Mouse (Mus musculus) olfactory bulb, adult 2 months (tissue): ENCODE results near the gene Mdga2. TPM values are rescaled to one million over a fixed set of nuclear protein-coding genes. Genes with fewer than 3 reads are reported as not detected.

ENCODE experiments used
- H3K27ac ChIP-seq: fragments of 200-500 bp; 2 replicates; pipeline ENCODE4 v1.5.1; 2012; ENCODE audit warnings: low read depth, low read length; ENCODE audit not compliant: insufficient read depth
- H3K4me1 ChIP-seq: fragments of 200-500 bp; 2 replicates; pipeline ENCODE4 v1.6.1; 2012; ENCODE audit warnings: low read length; ENCODE audit not compliant: control insufficient read depth, insufficient read depth
- H3K4me3 ChIP-seq: fragments of 200-500 bp; 2 replicates; pipeline ENCODE4 v1.5.1; 2012; ENCODE audit warnings: mild to moderate bottlenecking, low read depth, low read length, moderate library complexity; ENCODE audit not compliant: insufficient read depth
- CTCF ChIP-seq: fragments of 200-500 bp; IDR thresholded peaks from 2 replicates; pipeline ENCODE4 v1.5.1; 2012; ENCODE audit warnings: low read depth, mild to moderate bottlenecking, low read length, moderate library complexity; ENCODE audit not compliant: insufficient read depth
- POLR2A ChIP-seq: fragments of 200-500 bp; IDR thresholded peaks from 2 replicates; pipeline ENCODE4 v1.6.1; 2012; ENCODE audit warnings: mild to moderate bottlenecking, low read depth, low read length, moderate library complexity; ENCODE audit not compliant: insufficient read depth
- WGBS: fragments of 180-500 bp; shearing (Covaris S2); methylation state at CpG from one replicate; pipeline ENCODE4 v1.1.7; 2018; 5-methylcytosine and 5-hydroxymethylcytosine counted together
- polyA plus RNA-seq: library from polyadenylated mRNA; stranded (reverse); fragments of >200 nt; gene quantifications from 2 replicates; pipeline ENCODE4 v1.2.4, GENCODE M21; 2012; ENCODE audit warnings: low replicate concordance; ENCODE audit not compliant: missing spikeins, insufficient read depth, insufficient read length

The Mdga2 gene
- polyA plus RNA-seq, 1 experiment: not detected

DNA sequence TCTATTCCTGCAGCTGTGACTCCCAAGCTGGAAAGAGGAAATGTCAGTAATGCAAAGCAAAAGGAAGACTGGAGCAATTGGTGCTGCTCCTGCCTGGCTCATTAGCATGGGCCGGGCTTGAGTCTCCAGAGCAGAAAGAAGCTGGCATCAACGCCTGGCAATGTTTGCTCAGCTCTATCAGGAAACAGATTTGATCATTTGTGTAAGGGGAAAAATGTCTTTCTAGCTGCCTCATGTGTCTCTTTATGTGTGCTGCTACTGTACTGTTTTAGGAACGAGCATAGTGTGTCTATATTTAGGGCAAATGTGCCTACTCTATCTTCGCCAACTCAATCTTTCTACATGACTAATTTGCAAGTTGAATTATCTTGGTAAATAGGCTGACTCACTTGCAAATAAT lies 211.0 kb downstream of the Mdga2 start:
- 0 out of 2 replicates have a peak, but pooled peaks cover 2% of the 10 kb centered on the region for H3K4me1 ChIP-seq
- TF ChIP-seq CTCF (no peak), POLR2A (no peak)
- peak overlapping the region; percentile 60 for H3K27ac ChIP-seq
- WGBS: 15% methylated on average over 4 of the region's 4 CpGs
- H3K4me3 ChIP-seq: no peak overlapping the region

DNA sequence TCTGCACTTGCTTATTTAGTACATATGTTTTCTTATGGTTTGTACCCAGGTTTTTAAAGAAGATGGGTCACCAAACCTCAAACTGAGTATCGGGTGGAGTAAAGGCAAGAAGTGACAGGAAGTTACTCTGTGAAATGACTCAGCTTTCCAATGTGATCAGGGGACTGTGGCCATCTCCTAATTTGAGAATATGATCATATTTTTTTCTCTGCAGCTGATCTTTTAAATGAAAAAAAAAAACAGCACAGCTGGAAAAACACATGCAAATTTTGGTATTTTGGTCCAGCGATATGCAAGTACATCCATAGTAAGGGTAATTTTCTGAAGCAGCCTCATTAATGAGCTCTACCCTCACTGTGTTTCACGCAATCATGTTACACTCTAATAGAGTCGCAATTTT lies 212.0 kb downstream of the Mdga2 start:
- H3K27ac ChIP-seq: no peak overlapping the region
- 0 out of 2 replicates have a peak, but pooled peaks cover 2% of the 10 kb centered on the region for H3K4me1 ChIP-seq
- WGBS: 81% methylated on average over 4 of the region's 4 CpGs
- TF ChIP-seq CTCF (no peak), POLR2A (no peak)
- H3K4me3 ChIP-seq: no peak overlapping the region

DNA sequence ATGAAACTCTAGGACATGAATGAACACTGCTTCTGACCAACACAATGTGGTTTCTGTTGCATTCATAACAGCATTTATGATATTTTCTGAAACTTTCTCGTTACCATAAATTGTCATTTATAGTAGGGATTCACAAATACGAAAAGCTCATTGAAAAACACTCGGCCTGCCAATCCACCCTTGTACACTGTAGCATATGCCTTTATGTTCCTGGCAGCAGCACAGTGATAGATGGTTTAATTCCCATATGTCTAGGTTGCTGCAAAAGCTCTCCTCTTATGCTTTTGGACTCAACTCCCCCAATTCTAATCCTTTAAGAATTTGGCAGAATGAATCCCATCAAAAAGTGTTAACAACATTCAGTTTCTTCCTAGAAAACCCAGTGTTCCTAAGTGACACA lies 213.2 kb downstream of the Mdga2 start:
- TF ChIP-seq CTCF (no peak), POLR2A (no peak)
- H3K4me1 ChIP-seq: 0 out of 2 replicates have a peak, but pooled peaks cover 2% of the 10 kb centered on the region
- H3K27ac ChIP-seq: no peak overlapping the region
- no peak overlapping the region for H3K4me3 ChIP-seq
- 91% methylated on average over 3 of the region's 3 CpGs for WGBS

DNA sequence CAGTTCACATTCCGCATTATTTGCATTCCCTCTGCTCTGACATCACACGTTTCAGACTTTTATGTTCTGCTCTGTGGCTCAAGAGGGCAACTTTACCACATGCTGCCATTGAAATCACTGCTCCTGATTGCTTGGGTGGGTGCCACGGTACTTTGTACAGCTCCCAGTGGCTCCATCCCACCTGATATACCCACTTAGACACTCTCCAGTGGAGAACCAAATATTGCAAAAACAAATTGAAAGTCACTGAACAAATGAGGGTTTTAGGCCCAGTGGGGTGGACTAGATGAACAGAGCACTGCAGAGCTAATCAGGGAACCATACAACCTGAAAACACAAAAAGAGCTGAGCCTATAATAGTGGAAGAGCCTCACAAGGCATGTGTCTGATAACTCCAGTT lies 268.2 kb downstream of the Mdga2 start:
- Histone ChIP-seq H3K27ac (no peak overlapping the region), H3K4me3 (no peak overlapping the region), H3K4me1 (no peaks in the 10 kb centered on the region)
- WGBS: 82% methylated on average over 3 of the region's 3 CpGs
- TF ChIP-seq POLR2A (no peak), CTCF (no peak)

DNA sequence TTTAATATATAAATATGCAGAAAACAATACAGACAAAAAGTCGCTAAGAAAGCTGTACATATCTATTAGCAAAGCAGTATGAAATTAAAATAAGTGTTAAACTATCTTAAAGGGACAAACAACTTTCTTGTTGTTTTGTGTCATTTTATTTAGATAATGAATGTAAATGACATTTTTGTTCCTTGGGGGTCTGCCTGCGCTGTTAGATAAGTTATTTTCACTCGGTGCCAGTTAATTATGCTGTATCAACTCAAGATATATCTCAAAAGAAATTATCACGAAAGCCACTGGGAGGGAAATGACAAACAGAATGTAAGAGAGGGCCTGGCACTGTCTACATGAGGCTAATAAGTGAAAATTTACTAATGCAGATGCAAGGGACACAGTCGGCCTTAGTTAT lies 306.6 kb downstream of the Mdga2 start:
- H3K4me1 ChIP-seq: no peaks in the 10 kb centered on the region
- 85% methylated on average over 5 of the region's 5 CpGs for WGBS
- H3K4me3 ChIP-seq: no peak overlapping the region
- TF ChIP-seq POLR2A (no peak), CTCF (no peak)
- H3K27ac ChIP-seq: no peak overlapping the region

DNA sequence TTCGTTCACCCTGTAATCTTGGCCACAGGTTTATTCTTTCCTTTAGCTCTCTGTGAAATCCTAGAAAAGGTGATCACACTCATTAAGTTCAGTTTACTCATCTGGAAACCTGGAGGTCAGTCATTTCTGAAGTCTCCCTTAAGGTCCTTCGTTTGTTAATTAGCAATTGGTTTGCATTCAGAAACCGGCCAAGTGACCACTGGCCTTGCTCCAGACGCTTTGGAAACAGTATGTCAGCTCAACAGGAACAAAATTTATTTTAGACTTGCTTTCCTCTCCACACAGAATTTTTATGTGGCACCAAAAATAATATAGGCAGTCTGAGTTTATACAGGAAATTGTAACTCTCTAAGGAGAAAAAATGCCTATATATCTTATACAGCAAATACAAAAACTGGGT lies 323.0 kb downstream of the Mdga2 start:
- no peak overlapping the region for H3K27ac ChIP-seq
- no peak overlapping the region for H3K4me3 ChIP-seq
- 68% methylated on average over 4 of the region's 4 CpGs for WGBS
- no peaks in the 10 kb centered on the region for H3K4me1 ChIP-seq
- TF ChIP-seq POLR2A: no peak

DNA sequence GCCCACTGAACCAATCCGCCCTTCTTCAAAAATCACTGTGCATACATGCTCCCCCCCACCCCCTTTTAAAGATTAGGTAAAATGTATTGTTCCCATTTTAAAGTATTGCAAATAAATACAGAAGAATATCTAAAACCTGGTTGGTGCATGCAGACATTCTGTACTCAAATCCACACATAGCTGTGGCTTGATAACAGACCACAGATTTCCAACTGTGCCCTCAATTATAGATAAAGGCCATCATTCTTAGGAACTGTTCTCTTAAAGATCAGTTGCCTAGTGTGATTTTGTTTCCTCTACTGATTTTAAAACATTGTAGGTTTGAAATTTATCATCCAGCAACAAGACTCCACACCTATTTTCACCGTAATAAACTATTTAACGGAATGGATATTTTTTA lies 325.6 kb downstream of the Mdga2 start:
- WGBS: 93% methylated on average over 3 of the region's 3 CpGs

DNA sequence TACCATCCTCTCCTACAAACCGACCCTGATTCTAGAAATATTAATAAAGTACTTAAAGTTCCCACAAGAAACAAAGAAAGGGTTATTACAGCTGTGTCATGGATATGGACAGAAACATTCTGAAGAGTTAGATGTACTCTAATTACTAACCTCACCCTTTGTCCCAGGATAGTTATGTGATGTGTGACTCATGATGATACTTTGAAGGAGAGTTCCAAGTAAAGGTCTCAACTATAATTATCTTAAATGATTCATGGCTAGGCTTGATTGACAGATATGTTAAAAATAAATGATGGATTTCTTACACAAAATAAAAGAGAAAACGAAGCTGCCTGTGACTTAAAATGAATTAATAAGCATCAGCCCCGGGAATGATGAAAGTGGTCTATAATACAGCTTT lies 332.1 kb downstream of the Mdga2 start:
- Histone ChIP-seq H3K27ac (no peak overlapping the region), H3K4me1 (no peaks in the 10 kb centered on the region), H3K4me3 (no peak overlapping the region)
- WGBS: 80% methylated on average over 3 of the region's 3 CpGs
- TF ChIP-seq POLR2A (no peak), CTCF (no peak)

More for the DNA sequence above, 325.6 kb downstream of the Mdga2 start:
- Histone ChIP-seq H3K4me3 (no peak overlapping the region), H3K27ac (no peak overlapping the region), H3K4me1 (no peaks in the 10 kb centered on the region)
- TF ChIP-seq POLR2A (no peak), CTCF (no peak)

DNA sequence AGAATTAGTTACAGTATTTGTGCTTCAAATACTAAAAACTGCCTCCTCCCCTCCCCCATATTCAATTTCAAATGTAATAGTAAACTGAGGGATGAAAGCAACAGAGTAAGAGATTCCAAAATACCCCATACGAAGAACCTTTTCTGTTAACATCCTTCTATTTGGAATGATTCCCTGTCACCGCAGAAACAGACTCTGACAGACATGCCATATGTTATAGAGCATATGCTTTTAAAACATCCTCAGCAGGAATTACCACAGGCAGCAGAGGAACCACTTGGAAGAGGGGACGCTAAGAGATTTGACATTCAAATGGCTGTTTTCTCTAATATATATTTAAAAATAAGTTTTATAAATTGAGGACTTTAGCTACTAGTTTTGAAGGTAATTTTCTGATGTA lies 333.1 kb downstream of the Mdga2 start:
- H3K4me1 ChIP-seq: no peaks in the 10 kb centered on the region
- no peak overlapping the region for H3K4me3 ChIP-seq
- TF ChIP-seq POLR2A: no peak
- 89% methylated on average over 3 of the region's 3 CpGs for WGBS
- H3K27ac ChIP-seq: no peak overlapping the region

DNA sequence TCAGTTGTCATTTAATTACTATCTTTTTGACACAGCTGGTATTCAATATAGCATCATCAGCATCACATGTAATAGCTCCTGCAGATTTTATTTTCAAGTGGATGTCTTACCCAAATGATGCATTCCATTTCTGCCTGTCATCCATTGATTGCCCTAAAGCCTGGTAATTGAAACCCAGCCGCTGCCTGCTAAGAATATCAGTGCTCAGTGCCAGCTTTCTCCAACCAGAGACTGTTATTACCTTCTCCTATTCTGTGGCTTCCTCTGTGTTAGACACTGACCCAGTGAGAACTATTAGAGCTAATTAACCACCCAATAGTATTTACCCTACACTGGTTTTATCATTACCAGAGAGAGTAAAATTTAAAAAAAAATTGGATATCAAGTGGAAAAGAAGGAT lies 333.7 kb downstream of the Mdga2 start:
- no peak overlapping the region for H3K27ac ChIP-seq
- no peak overlapping the region for H3K4me3 ChIP-seq

More for the DNA sequence above, 333.7 kb downstream of the Mdga2 start:
- H3K4me1 ChIP-seq: no peaks in the 10 kb centered on the region
- WGBS: 35% methylated on average over 1 of the region's 1 CpGs
- TF ChIP-seq POLR2A: no peak
- no peak for TF ChIP-seq CTCF
